Mouse (Mus musculus): Measurements from ENCODE around the gene Lysmd1. TPM values are rescaled to one million over a fixed set of nuclear protein-coding genes. Genes with fewer than 3 reads are reported as not detected.

The Lysmd1 gene
- polyA plus RNA-seq, 1 experiment from 2014 or later = 57.6 TPM

DNA sequence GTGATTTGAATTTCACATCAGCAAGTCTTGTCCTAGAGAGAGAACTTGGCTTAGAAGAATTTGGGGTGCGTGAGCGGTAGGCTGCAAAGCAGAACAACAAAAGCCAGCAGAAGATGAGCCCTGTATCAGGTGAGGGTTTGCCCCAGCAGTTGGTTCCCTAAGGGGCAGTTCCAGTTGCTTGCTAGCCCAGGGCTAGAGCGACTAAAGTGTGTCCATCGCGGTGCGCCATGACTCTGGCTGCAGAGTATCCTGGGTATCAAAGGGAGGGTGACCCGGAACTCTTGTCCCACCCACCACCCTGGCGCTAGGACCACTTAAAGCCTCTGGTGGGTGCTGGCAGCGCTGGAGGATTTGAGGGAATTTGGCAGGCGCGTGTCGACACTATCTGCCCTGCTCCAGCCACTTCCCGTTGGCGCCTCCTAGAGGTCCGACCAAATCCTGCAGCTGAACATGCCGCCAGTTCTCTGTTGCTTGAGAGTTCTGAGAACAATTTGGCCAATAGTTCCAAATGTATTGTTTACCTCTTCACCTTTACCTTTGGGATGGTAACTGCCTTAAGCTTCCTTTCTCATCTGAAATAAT, 40.2 kb downstream of the Lysmd1 start:
- Histone ChIP-seq H3K36me3 (ENCODE audit: control insufficient read depth, insufficient read depth, low read length) (peaks cover 29% of the 10 kb centered on the region), H3K9ac (ENCODE audit: low read depth, low read length) (no peak overlapping the region), H3K4me2 (ENCODE audit: low read length) (peak overlapping the region; percentile 24; the same call in 1 of the 2 replicates), H3K9me3 (replicated peaks; ENCODE audit: control insufficient read depth, low read length, poor library complexity, severe bottlenecking) (no peaks in the 10 kb centered on the region), H3K4me3 (ENCODE audit: low read depth, low read length) (no peak overlapping the region), H3K4me1 (ENCODE audit: control insufficient read depth, insufficient read depth, low read length) (peaks cover 6% of the 10 kb centered on the region), H3K27ac (ENCODE audit: low read length) (no peak overlapping the region), H3K27me3 (ENCODE audit: control insufficient read depth, insufficient read depth, low read depth, low read length) (peaks cover 11% of the 10 kb centered on the region)
- peak; percentile 41 for ATAC-seq
- 5% methylated on average over 16 of the region's 16 CpGs for WGBS

DNA sequence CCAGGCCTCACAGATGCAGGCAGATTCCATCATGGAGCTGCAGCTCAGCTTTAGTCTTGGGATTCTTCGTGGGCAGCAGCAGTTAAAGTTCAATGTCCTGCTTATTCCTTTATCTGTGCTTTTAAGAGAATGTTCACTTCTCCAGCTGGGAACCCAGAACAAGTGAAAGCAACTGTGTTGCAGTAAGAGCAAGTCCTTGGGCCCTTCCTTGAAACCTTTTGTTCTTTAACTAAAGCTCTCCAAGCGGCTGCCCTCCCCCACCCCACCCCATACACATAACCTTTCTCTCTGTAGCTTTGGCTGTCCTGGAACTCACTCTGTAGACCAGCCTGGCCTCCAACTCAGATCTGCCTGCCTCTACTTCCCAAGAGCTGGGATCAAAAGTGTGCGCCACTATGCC, 42.6 kb downstream of the Lysmd1 start:
- WGBS = 51% methylated on average over 3 of the region's 3 CpGs
- Histone ChIP-seq H3K4me2 (ENCODE audit: low read length) (no peak overlapping the region), H3K27ac (ENCODE audit: low read length) (no peak overlapping the region), H3K36me3 (ENCODE audit: control insufficient read depth, insufficient read depth, low read length) (peaks cover 14% of the 10 kb centered on the region), H3K9ac (ENCODE audit: low read depth, low read length) (no peak overlapping the region), H3K4me1 (ENCODE audit: control insufficient read depth, insufficient read depth, low read length) (peaks cover 6% of the 10 kb centered on the region), H3K4me3 (ENCODE audit: low read depth, low read length) (no peak overlapping the region), H3K9me3 (replicated peaks; ENCODE audit: control insufficient read depth, low read length, poor library complexity, severe bottlenecking) (no peaks in the 10 kb centered on the region), H3K27me3 (ENCODE audit: control insufficient read depth, insufficient read depth, low read depth, low read length) (peaks cover 3% of the 10 kb centered on the region; the same call in 1 of the 2 replicates)
- no peak for ATAC-seq

GRCm38 (mm10) chr3:95177583-95177982, 43.7 kb downstream of the Lysmd1 start:
- ATAC-seq = no peak
- H3K9ac ChIP-seq (ENCODE audit: low read depth, low read length) = no peak overlapping the region
- H3K27me3 ChIP-seq (ENCODE audit: control insufficient read depth, insufficient read depth, low read depth, low read length) = no peaks in the 10 kb centered on the region
- H3K4me1 ChIP-seq (ENCODE audit: control insufficient read depth, insufficient read depth, low read length) = peaks cover 6% of the 10 kb centered on the region
- H3K27ac ChIP-seq (ENCODE audit: low read length) = no peak overlapping the region
- WGBS = 84% methylated on average over 6 of the region's 6 CpGs
- H3K9me3 ChIP-seq (replicated peaks; ENCODE audit: control insufficient read depth, low read length, poor library complexity, severe bottlenecking) = no peaks in the 10 kb centered on the region
- H3K36me3 ChIP-seq (ENCODE audit: control insufficient read depth, insufficient read depth, low read length) = peaks cover 4% of the 10 kb centered on the region; the same call in 1 of the 2 replicates
- H3K4me2 ChIP-seq (ENCODE audit: low read length) = no peak overlapping the region
- no peak overlapping the region for H3K4me3 ChIP-seq (ENCODE audit: low read depth, low read length)

DNA sequence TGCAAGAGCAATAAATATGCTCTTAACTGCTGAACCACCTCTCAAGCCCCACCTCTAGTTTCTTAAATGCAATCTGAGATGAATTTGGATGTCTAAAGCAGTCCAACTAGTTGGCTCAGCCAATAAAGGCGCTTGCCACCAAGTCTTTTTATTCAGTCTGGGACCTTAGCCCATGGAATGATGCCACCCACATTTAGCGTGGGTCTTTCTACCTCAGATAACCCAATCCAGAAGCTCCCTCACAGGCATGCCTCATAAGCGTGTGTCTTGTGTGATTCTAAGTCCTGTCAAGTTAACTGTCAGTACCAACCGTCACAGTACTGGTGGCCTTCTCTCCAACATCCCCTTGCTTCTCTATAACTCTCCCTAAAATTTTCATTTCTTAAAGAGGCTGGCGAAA, 45.1 kb downstream of the Lysmd1 start:
- WGBS = 88% methylated on average over 5 of the region's 5 CpGs
- no peak overlapping the region for H3K27ac ChIP-seq (ENCODE audit: low read length)

DNA sequence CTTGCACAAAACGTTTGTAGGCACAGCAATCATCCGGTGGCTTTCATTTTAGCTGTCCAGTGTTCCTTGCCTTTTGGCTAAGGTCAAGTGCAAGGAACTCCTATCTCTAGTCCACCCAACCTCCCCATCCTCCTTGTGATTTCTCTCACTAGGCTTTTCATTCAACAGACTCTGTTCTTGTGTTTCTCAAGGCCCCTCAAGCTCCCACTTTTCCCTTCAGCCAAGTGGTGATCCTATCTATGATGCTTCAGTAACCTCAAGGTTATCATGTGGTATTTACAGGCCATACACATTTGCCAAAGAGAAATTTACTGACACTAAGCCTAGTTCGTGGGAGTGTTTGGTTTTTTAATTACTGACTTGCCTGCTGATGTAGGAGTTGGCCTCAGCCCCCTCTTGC, 46.0 kb downstream of the Lysmd1 start:
- no peaks in the 10 kb centered on the region for H3K9me3 ChIP-seq (replicated peaks; ENCODE audit: control insufficient read depth, low read length, poor library complexity, severe bottlenecking)
- no peak overlapping the region for H3K4me2 ChIP-seq (ENCODE audit: low read length)
- H3K27me3 ChIP-seq (ENCODE audit: control insufficient read depth, insufficient read depth, low read depth, low read length) = no peaks in the 10 kb centered on the region
- no peak overlapping the region for H3K27ac ChIP-seq (ENCODE audit: low read length)
- H3K4me1 ChIP-seq (ENCODE audit: control insufficient read depth, insufficient read depth, low read length) = no peaks in the 10 kb centered on the region
- no peaks in the 10 kb centered on the region for H3K36me3 ChIP-seq (ENCODE audit: control insufficient read depth, insufficient read depth, low read length)
- H3K4me3 ChIP-seq (ENCODE audit: low read depth, low read length) = no peak overlapping the region
- WGBS = 72% methylated on average over 3 of the region's 3 CpGs
- no peak for ATAC-seq
- no peak overlapping the region for H3K9ac ChIP-seq (ENCODE audit: low read depth, low read length)

More for the DNA sequence above, 45.1 kb downstream of the Lysmd1 start:
- Histone ChIP-seq H3K9me3 (replicated peaks; ENCODE audit: control insufficient read depth, low read length, poor library complexity, severe bottlenecking) (no peaks in the 10 kb centered on the region), H3K36me3 (ENCODE audit: control insufficient read depth, insufficient read depth, low read length) (no peaks in the 10 kb centered on the region), H3K9ac (ENCODE audit: low read depth, low read length) (no peak overlapping the region), H3K4me2 (ENCODE audit: low read length) (no peak overlapping the region), H3K4me3 (ENCODE audit: low read depth, low read length) (no peak overlapping the region), H3K4me1 (ENCODE audit: control insufficient read depth, insufficient read depth, low read length) (0 out of 2 replicates have a peak, but pooled peaks cover 1% of the 10 kb centered on the region), H3K27me3 (ENCODE audit: control insufficient read depth, insufficient read depth, low read depth, low read length) (no peaks in the 10 kb centered on the region)
- ATAC-seq = no peak

- Histone ChIP-seq H3K4me3 (ENCODE audit: low read depth, low read length) (no peak overlapping the region), H3K9me3 (replicated peaks; ENCODE audit: control insufficient read depth, low read length, poor library complexity, severe bottlenecking) (no peaks in the 10 kb centered on the region), H3K36me3 (ENCODE audit: control insufficient read depth, insufficient read depth, low read length) (peaks cover 3% of the 10 kb centered on the region; the same call in 1 of the 2 replicates), H3K4me2 (ENCODE audit: low read length) (no peak overlapping the region), H3K27ac (ENCODE audit: low read length) (no peak overlapping the region), H3K4me1 (ENCODE audit: control insufficient read depth, insufficient read depth, low read length) (no peaks in the 10 kb centered on the region), H3K27me3 (ENCODE audit: control insufficient read depth, insufficient read depth, low read depth, low read length) (no peaks in the 10 kb centered on the region), H3K9ac (ENCODE audit: low read depth, low read length) (no peak overlapping the region)
- 58% methylated on average over 1 of the region's 1 CpGs for WGBS
- ATAC-seq = no peak
Measured at GRCm38 (mm10) chr3:95181841-95182240, 48.0 kb downstream of the Lysmd1 start.

DNA sequence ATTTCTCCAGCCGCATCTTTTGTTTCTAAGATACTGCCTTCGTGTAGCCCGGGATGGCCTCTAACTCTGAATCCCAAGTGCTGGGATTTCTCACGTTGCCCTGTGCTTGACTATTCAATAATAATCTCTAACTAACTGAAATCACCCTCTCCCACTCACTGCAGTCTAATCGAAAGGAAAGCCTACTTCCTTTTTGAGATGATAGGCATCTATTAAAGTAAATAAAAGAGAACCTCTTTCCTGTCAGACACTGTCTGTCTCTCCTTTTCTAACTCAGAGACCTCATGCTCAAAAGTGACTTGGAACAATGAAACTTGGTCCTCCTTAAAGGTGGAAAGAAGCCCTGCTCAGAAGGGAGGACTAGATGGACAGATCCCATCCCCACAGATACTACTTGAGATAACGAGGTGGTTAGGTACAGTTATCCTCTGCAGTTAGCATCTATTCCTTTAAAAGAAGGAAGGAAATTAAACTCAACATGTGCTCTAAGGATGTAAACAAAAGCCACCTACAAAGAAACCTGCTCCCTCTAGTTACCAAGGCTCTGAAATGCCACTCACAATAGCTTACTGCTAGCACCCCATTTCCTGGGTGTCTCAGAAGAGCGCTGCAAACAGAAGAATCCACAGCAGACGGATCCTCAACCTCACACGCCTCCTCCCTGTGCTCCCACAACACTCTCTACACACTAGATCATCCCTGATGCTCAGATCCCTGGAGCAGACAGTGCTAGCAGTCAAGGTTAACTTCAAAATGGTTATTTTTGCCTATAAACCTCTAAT, 51.1 kb downstream of the Lysmd1 start:
- no peaks in the 10 kb centered on the region for H3K9me3 ChIP-seq (replicated peaks; ENCODE audit: control insufficient read depth, low read length, poor library complexity, severe bottlenecking)
- no peak overlapping the region for H3K4me3 ChIP-seq (ENCODE audit: low read depth, low read length)
- H3K27ac ChIP-seq (ENCODE audit: low read length) = no peak overlapping the region
- no peaks in the 10 kb centered on the region for H3K4me1 ChIP-seq (ENCODE audit: control insufficient read depth, insufficient read depth, low read length)
- 95% methylated on average over 9 of the region's 9 CpGs for WGBS
- H3K36me3 ChIP-seq (ENCODE audit: control insufficient read depth, insufficient read depth, low read length) = peaks cover 16% of the 10 kb centered on the region
- H3K9ac ChIP-seq (ENCODE audit: low read depth, low read length) = no peak overlapping the region
- H3K4me2 ChIP-seq (ENCODE audit: low read length) = no peak overlapping the region
- no peaks in the 10 kb centered on the region for H3K27me3 ChIP-seq (ENCODE audit: control insufficient read depth, insufficient read depth, low read depth, low read length)
- no peak for ATAC-seq

DNA sequence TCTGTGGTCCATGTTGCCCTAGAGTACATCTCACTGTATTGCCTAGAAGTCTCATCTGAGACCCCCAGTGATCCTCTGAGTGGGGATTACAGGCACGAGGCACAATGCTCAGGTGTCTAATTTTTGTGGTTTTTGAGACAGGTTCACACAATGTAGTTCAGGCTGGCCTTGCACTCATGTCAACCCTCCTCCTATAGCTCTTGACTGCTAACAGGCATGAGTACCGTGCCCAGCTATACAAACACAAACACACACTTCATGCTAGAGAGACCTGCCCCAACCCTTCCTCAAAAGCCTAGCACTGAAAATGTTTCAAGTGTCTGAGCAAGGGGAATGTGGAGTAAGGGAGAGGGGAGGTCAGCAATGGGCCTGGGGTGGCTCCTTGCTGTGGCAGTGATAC, 52.2 kb downstream of the Lysmd1 start:
- peaks cover 16% of the 10 kb centered on the region for H3K36me3 ChIP-seq (ENCODE audit: control insufficient read depth, insufficient read depth, low read length)
- no peaks in the 10 kb centered on the region for H3K4me1 ChIP-seq (ENCODE audit: control insufficient read depth, insufficient read depth, low read length)
- ATAC-seq = no peak
- H3K4me2 ChIP-seq (ENCODE audit: low read length) = no peak overlapping the region
- no peaks in the 10 kb centered on the region for H3K9me3 ChIP-seq (replicated peaks; ENCODE audit: control insufficient read depth, low read length, poor library complexity, severe bottlenecking)
- 93% methylated on average over 2 of the region's 2 CpGs for WGBS
- no peaks in the 10 kb centered on the region for H3K27me3 ChIP-seq (ENCODE audit: control insufficient read depth, insufficient read depth, low read depth, low read length)
- H3K4me3 ChIP-seq (ENCODE audit: low read depth, low read length) = no peak overlapping the region
- H3K9ac ChIP-seq (ENCODE audit: low read depth, low read length) = no peak overlapping the region
- H3K27ac ChIP-seq (ENCODE audit: low read length) = no peak overlapping the region

DNA sequence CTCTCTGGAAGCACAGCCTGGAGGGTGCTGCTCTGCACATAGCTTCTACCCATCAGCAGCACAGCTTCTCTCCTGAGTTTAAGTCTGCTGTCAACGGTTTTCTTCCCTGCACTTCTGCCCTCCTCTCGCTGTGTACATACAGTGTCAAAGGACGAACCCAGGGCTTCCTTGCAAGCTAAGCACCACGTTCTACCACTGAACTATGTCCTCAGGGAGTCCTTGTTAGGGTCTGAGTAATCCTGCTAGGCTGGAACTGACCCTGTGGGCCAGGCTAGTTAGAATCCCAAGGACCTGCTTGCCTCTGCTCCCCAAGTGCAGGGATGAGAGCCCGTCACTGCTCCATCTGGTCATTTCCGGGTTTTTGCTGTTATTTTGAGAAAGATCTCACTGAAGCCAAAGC, 53.0 kb downstream of the Lysmd1 start:
- no peak overlapping the region for H3K4me2 ChIP-seq (ENCODE audit: low read length)
- ATAC-seq = no peak
- no peak overlapping the region for H3K4me3 ChIP-seq (ENCODE audit: low read depth, low read length)
- no peaks in the 10 kb centered on the region for H3K4me1 ChIP-seq (ENCODE audit: control insufficient read depth, insufficient read depth, low read length)
- no peaks in the 10 kb centered on the region for H3K9me3 ChIP-seq (replicated peaks; ENCODE audit: control insufficient read depth, low read length, poor library complexity, severe bottlenecking)
- WGBS = 96% methylated on average over 6 of the region's 6 CpGs
- H3K27me3 ChIP-seq (ENCODE audit: control insufficient read depth, insufficient read depth, low read depth, low read length) = no peaks in the 10 kb centered on the region
- H3K27ac ChIP-seq (ENCODE audit: low read length) = no peak overlapping the region
- H3K36me3 ChIP-seq (ENCODE audit: control insufficient read depth, insufficient read depth, low read length) = peaks cover 16% of the 10 kb centered on the region
- no peak overlapping the region for H3K9ac ChIP-seq (ENCODE audit: low read depth, low read length)

Measured in midbrain, embryonic 16.5 days (tissue).